Mouse (Mus musculus) ES-Bruce4 (cell line): ENCODE results near the gene A930002H24Rik. TPM values are rescaled to one million over a fixed set of nuclear protein-coding genes. Genes with fewer than 3 reads are reported as not detected.

Experiments used
- H3K27ac ChIP-seq: 2 replicates; pipeline ENCODE4 v1.5.1; 2012; ENCODE audit warnings: low read length, inconsistent platforms; ENCODE audit not compliant: insufficient read depth
- H3K27me3 ChIP-seq: 2 replicates; pipeline ENCODE4 v1.6.1; 2012; ENCODE audit warnings: mild to moderate bottlenecking, low read length, inconsistent platforms; ENCODE audit not compliant: control insufficient read depth, poor library complexity, insufficient read depth, severe bottlenecking
- H3K36me3 ChIP-seq: 2 replicates; pipeline ENCODE4 v1.6.1; 2012; ENCODE audit warnings: inconsistent platforms, mild to moderate bottlenecking, low read length, moderate library complexity; ENCODE audit not compliant: control insufficient read depth, poor library complexity, insufficient read depth, severe bottlenecking
- H3K4me1 ChIP-seq: one replicate; pipeline ENCODE4 v1.8.1; 2011; ENCODE audit warnings: low read length; ENCODE audit not compliant: control insufficient read depth, insufficient read depth
- H3K4me3 ChIP-seq: 2 replicates; pipeline ENCODE4 v1.5.1; 2011; ENCODE audit warnings: low read depth, mild to moderate bottlenecking, low read length
- H3K9ac ChIP-seq: 2 replicates; pipeline ENCODE4 v1.6.1; 2012; ENCODE audit warnings: low read depth, mild to moderate bottlenecking, inconsistent platforms; ENCODE audit not compliant: poor library complexity, severe bottlenecking
- H3K9me3 ChIP-seq: replicated peaks from 2 replicates; pipeline ENCODE4 v1.6.1; 2012; ENCODE audit warnings: mild to moderate bottlenecking, low read length, inconsistent platforms; ENCODE audit not compliant: control insufficient read depth, poor library complexity, insufficient read depth, severe bottlenecking
- CTCF ChIP-seq: IDR thresholded peaks from one replicate; pipeline ENCODE4 v1.8.1; 2011; ENCODE audit warnings: low read depth, low read length
- EP300 ChIP-seq: IDR thresholded peaks from 2 replicates; pipeline ENCODE4 v1.6.1; 2011; ENCODE audit warnings: low read depth, low read length; ENCODE audit not compliant: insufficient read depth
- POLR2A ChIP-seq: IDR thresholded peaks from one replicate; pipeline ENCODE4 v1.8.1; 2011; ENCODE audit warnings: low read length; ENCODE audit not compliant: insufficient read depth
- polyA plus RNA-seq: library from polyadenylated mRNA; stranded (reverse); fragments of >200 nt; gene quantifications from 2 replicates; pipeline ENCODE4 v1.2.4, GENCODE M21; 2011; ENCODE audit warnings: low read depth; ENCODE audit not compliant: missing spikeins, insufficient read depth, insufficient read length

Gene A930002H24Rik
- not detected in 2 replicates for polyA plus RNA-seq

DNA sequence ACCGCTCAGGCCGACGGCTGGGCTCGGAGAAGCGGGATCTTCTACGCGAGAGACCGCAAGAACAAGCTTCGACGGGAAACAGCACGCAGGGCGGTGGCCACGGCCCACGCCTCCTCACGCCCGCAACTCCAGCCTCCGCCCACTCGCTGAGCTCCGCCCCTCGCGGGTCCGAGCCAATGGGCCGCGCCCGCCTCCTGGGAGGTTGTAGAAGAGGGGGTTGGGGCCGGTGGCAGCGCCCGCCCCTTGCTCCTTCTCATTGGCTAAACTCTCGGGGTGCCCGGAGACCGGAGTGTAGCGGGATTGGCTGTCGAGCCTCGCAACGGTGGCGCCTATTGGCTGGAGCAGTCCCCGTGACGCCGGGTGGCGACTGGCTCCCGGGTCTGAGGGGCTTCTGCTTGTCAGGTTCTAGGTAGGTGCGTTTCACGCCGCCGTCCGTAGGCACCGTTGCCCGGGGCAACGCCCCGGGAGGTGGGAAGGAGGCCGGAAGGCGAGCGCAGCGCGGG lies at the start of gene A930002H24Rik:
A930002H24Rik (minus strand) TSS at position 145 of the 503 bp plus-strand sequence.
- H3K27me3 ChIP-seq = no peaks in the 10 kb centered on the region; the same call in 1 of the 2 replicates
- H3K4me1 ChIP-seq = no peaks in the 10 kb centered on the region
- H3K9me3 ChIP-seq = no peaks in the 10 kb centered on the region
- TF ChIP-seq POLR2A (peak; percentile 48), CTCF (no peak), EP300 (no peak)
- no peaks in the 10 kb centered on the region for H3K36me3 ChIP-seq
- no peak within 1 kb of the TSS for H3K27ac ChIP-seq
- peak within 1 kb of the TSS; percentile 95 for H3K9ac ChIP-seq
- H3K4me3 ChIP-seq = peak within 1 kb of the TSS; percentile 91

DNA sequence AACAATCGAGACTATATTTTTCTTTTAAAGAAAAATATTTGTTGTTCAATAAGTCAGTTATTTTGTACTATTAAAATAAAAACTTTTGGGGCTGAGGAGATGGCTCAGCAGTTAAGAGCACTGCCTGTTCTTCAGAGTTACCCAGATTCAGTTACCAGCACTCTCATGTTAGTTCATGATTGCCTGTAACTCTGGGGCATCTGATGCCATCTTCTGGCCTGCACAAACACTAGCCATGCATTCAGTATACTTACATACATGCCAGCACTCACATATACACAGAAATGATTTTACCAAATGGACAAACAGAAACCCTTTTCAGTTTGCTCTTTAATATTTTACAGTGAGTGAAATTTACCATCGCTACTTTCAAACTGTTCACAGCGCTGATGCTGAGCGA lies 45.7 kb upstream of the A930002H24Rik start:
- Histone ChIP-seq H3K9me3 (peaks cover 7% of the 10 kb centered on the region; the same call in 1 of the 2 replicates), H3K36me3 (0 out of 2 replicates have a peak, but pooled peaks cover 3% of the 10 kb centered on the region), H3K9ac (no peak overlapping the region), H3K27me3 (no peaks in the 10 kb centered on the region), H3K4me3 (no peak overlapping the region), H3K4me1 (no peaks in the 10 kb centered on the region), H3K27ac (no peak overlapping the region)
- TF ChIP-seq EP300 (no peak), CTCF (no peak), POLR2A (no peak)

DNA sequence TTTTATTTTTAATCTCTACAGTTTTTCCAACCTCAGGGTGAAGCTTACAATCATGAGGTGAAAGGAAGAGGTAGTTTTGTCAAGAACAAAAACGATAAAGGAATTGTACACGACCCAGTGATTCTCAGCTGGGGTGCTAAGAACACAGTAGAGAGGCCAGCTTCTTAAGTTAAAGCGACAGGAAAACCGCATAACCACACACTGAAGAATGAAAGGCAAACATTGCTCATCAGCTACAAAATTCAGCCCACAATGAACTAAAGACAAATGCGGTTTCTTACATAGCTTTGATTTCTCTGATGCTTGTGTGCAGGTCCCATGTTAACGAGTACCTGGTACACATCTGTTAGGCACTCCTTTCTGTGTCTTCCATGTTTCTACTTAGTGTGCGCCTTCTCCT lies 33.5 kb upstream of the A930002H24Rik start:
- no peaks in the 10 kb centered on the region for H3K27me3 ChIP-seq
- H3K4me3 ChIP-seq = no peak overlapping the region
- H3K9ac ChIP-seq = no peak overlapping the region
- TF ChIP-seq CTCF (no peak), EP300 (no peak), POLR2A (no peak)
- H3K4me1 ChIP-seq = no peaks in the 10 kb centered on the region
- no peaks in the 10 kb centered on the region for H3K9me3 ChIP-seq
- H3K27ac ChIP-seq = no peak overlapping the region
- H3K36me3 ChIP-seq = no peaks in the 10 kb centered on the region

DNA sequence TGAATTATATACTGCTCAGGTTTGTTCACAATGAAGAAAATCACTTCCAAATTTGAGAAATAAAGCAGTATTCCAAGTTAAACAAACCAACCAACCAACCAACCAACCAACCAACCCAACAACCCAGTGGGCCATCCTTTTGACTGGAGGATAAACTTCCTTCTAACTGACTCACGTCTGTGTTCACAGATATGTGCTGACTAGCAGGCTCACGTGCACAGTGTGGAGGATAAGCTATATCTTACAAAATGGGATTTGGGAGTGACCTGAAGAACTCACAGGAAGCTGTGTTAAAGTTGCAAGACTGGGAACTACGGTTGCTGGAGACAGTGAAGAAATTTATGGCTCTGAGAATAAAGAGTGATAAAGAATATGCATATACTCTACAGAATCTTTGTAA lies 32.2 kb upstream of the A930002H24Rik start:
- Histone ChIP-seq H3K9ac (no peak overlapping the region), H3K36me3 (no peaks in the 10 kb centered on the region), H3K27ac (no peak overlapping the region), H3K27me3 (no peaks in the 10 kb centered on the region), H3K4me3 (no peak overlapping the region), H3K9me3 (no peaks in the 10 kb centered on the region), H3K4me1 (no peaks in the 10 kb centered on the region)
- TF ChIP-seq EP300 (no peak), POLR2A (no peak), CTCF (no peak)

DNA sequence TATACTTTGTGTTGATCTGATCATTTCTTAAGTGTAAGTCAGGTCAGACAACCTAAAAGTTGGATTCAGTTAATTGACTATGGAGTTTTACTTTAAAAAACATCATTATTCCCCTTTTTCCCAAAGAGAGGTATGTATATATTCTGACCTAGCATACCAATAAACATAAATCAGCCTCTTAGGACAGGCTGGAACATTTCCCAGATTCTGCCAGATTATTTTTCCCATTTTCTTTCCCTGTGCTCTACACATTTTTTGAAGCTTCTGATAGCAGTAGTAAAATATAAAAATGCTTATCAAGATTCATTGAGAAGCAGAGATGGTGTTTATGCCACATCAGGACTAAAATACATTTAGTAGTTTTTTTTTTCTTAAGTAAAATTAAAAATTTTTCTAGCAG lies 27.0 kb upstream of the A930002H24Rik start:
- H3K27ac ChIP-seq = no peak overlapping the region
- H3K36me3 ChIP-seq = no peaks in the 10 kb centered on the region
- H3K4me3 ChIP-seq = no peak overlapping the region
- TF ChIP-seq POLR2A = no peak
- TF ChIP-seq CTCF = no peak
- no peak for TF ChIP-seq EP300
- H3K27me3 ChIP-seq = no peaks in the 10 kb centered on the region
- no peaks in the 10 kb centered on the region for H3K4me1 ChIP-seq
- no peak overlapping the region for H3K9ac ChIP-seq
- no peaks in the 10 kb centered on the region for H3K9me3 ChIP-seq

DNA sequence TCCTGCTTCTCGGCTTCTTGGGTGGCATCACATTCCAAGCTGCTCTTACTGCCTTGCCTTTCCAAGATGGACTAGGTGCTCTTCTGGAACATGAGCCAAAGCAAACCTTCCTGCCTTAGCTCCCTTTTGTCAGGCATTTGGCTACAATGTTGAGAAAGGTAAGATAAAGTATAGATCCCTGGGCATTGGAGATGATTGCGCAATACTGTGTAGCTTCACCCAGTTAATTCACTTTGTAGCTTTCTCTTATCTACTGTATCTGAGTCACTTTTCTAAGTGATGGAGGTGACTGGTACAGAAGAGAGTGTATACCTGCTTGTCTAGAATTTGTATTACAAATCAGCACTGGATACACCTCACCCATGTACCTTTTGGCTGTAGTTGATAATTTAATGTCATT lies 23.4 kb upstream of the A930002H24Rik start:
- Histone ChIP-seq H3K36me3 (no peaks in the 10 kb centered on the region), H3K27me3 (no peaks in the 10 kb centered on the region), H3K27ac (no peak overlapping the region), H3K4me1 (no peaks in the 10 kb centered on the region), H3K4me3 (no peak overlapping the region), H3K9me3 (no peaks in the 10 kb centered on the region), H3K9ac (no peak overlapping the region)
- TF ChIP-seq POLR2A = no peak
- no peak for TF ChIP-seq CTCF
- no peak for TF ChIP-seq EP300
